Mouse (Mus musculus) liver, embryonic 12.5 days (tissue): ENCODE results near the gene Rbks. TPM values are rescaled to one million over a fixed set of nuclear protein-coding genes. Genes with fewer than 3 reads are reported as not detected.

Experiments
- ATAC-seq: fragments of 200-750 bp; cut with Nextera tagmentation; 2 replicates; pipeline ENCODE4 v1.8.0; 2017; ENCODE audit warnings: moderate number of reproducible peaks, mild to moderate bottlenecking, moderate library complexity
- H3K27ac ChIP-seq: fragments of 300-500 bp; sonication (generic); 2 replicates; pipeline ENCODE4 v1.5.1; 2016; ENCODE audit warnings: mild to moderate bottlenecking
- H3K27me3 ChIP-seq: fragments of 300-500 bp; sonication (generic); replicated peaks from 2 replicates; pipeline ENCODE4 v1.6.1; 2016; ENCODE audit warnings: mild to moderate bottlenecking, moderate library complexity
- H3K36me3 ChIP-seq: fragments of 300-500 bp; sonication (generic); 2 replicates; pipeline ENCODE4 v1.6.1; 2016; ENCODE audit warnings: mild to moderate bottlenecking, moderate library complexity
- H3K4me1 ChIP-seq: fragments of 300-500 bp; sonication (generic); 2 replicates; pipeline ENCODE4 v1.6.1; 2016
- H3K4me2 ChIP-seq: fragments of 300-500 bp; sonication (generic); 2 replicates; pipeline ENCODE4 v1.6.1; 2016; ENCODE audit warnings: mild to moderate bottlenecking, moderate library complexity
- H3K4me3 ChIP-seq: fragments of 300-500 bp; sonication (generic); 2 replicates; pipeline ENCODE4 v1.5.1; 2016; ENCODE audit warnings: mild to moderate bottlenecking, moderate library complexity
- H3K9ac ChIP-seq: fragments of 300-500 bp; sonication (generic); 2 replicates; pipeline ENCODE4 v1.6.1; 2016; ENCODE audit warnings: mild to moderate bottlenecking, moderate library complexity
- H3K9me3 ChIP-seq: fragments of 300-500 bp; sonication (generic); replicated peaks from 2 replicates; pipeline ENCODE4 v1.6.1; 2016; ENCODE audit warnings: mild to moderate bottlenecking, moderate library complexity
- WGBS: fragments of 180-500 bp; shearing (Covaris S2); methylation state at CpG from one replicate; pipeline ENCODE4 v1.1.7; 2016; ENCODE audit not compliant: insufficient replicate concordance; 5-methylcytosine and 5-hydroxymethylcytosine counted together
- polyA plus RNA-seq: library from polyadenylated mRNA; unstranded; fragments of >200 nt; fragmentation: Nextera tagmentation; extraction: Ambion mirVana; gene quantifications from 2 replicates; pipeline ENCODE4 v1.2.1, GENCODE M21; 2016

Gene Rbks
- polyA plus RNA-seq, 1 experiment from 2014 or later: 20.8 TPM

DNA sequence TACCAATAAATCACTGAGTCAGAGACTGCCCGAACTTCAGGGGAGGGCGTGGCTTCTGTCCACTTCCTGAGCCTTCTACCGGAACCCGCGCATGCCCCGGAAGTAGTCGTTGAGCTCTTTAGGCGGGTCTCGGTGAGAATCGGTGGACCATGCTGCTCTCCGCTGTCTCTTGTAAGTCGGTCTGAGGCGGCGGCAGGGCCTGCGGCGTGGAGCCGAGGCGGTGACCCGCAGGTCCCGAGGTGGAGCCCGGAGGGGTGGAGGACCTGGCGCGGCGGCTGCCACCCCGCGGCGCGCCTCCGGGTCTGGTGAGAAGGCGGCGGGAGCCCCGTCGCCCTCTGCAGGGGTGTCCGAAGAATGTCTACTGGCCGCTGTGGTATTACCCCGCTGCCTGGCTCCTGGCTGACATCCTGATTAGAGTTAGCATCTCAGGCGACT lies 83.6 kb downstream of the Rbks start:
- WGBS: 4% methylated on average over 37 of the region's 37 CpGs
- Histone ChIP-seq H3K9me3 (no peaks in the 10 kb centered on the region), H3K36me3 (peaks cover 30% of the 10 kb centered on the region), H3K27me3 (no peaks in the 10 kb centered on the region), H3K4me3 (peak overlapping the region; percentile 87), H3K27ac (peak overlapping the region; percentile 92), H3K9ac (peak overlapping the region; percentile 86), H3K4me2 (peak overlapping the region; percentile 73), H3K4me1 (peaks cover 14% of the 10 kb centered on the region)
- peak; percentile 92 for ATAC-seq

DNA sequence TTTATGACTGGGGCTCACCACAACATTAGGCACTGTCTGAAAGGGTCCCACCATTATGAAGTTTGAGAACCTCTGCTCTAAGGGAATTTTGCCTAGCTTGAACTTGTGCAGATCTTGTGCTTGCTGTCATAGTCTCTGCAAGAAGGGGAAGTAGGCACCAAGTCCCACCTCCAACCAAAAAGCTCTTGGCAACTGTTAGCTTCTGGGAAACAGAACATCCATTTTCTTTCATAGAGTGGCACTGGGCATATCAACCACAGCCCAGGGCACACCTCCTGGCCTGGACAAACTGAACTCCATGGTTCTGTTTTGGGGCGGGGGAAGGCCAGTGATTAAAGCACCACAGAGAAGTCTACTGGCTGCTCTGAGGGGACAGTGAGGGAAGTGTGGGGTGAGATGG lies 86.2 kb downstream of the Rbks start:
- H3K4me1 ChIP-seq: peaks cover 14% of the 10 kb centered on the region
- H3K27me3 ChIP-seq: no peaks in the 10 kb centered on the region
- peaks cover 7% of the 10 kb centered on the region for H3K36me3 ChIP-seq
- H3K27ac ChIP-seq: no peak overlapping the region
- ATAC-seq: no peak
- 63% methylated on average over 1 of the region's 1 CpGs for WGBS
- no peak overlapping the region for H3K9ac ChIP-seq
- no peak overlapping the region for H3K4me3 ChIP-seq
- H3K4me2 ChIP-seq: no peak overlapping the region
- H3K9me3 ChIP-seq: no peaks in the 10 kb centered on the region

DNA sequence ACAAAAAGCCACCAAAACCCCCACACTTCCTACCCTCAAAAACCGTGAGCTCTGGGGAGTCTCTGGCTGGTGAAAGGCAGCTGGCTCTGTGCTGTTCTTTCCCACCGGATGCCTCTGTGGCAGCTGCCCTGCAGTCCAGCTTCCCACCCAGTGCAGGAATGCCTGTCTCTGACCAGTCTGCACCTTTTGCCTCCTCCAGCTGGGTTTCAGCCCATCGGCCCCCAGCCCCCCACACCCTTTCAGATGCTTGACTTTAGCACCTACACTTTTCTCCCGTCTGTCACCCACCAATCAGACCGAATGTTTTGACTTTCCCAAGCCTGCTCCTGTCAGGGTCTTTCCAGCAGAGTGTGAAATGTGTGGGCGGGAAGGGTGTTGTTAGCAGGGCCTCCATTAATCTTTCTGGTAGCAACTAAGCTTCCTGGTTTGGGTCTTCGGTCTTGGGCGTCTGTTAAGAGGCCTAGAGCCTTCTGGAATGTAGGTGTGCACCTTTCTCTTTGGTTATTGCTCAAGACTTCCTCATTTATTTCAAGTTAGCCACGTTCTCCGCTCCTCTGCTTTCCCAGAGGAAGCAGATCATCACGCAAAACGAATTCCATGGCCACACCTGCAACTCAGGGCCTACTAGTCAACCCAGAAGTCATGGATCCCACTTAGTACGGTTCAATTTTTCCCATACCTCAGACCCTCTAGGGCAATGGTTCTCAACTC lies 86.9 kb downstream of the Rbks start:
- Histone ChIP-seq H3K4me3 (no peak overlapping the region), H3K4me2 (no peak overlapping the region)
- 60% methylated on average over 13 of the region's 13 CpGs for WGBS

DNA sequence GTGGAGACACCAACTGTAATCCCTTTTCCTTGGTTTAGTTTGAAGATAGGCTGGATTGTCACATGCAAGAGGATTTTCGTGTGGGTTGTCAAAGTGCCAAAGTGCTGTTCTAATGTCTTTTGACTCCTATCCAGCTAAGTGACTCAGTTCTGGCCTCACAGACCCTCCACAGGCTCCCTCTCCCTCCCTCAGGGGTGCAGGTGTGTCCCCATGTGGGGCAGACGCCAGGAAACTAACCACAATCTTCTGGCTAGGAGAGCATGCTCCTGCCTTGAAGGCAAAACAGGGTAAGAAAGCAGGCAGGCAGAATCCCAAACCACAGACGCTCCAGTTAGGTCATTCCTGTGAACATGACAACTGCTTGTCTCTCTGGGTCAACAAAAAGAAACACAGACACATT lies 91.3 kb downstream of the Rbks start:
- Histone ChIP-seq H3K4me2 (no peak overlapping the region), H3K27me3 (no peaks in the 10 kb centered on the region), H3K27ac (no peak overlapping the region), H3K36me3 (no peaks in the 10 kb centered on the region), H3K4me1 (peaks cover 17% of the 10 kb centered on the region), H3K4me3 (no peak overlapping the region), H3K9me3 (no peaks in the 10 kb centered on the region), H3K9ac (no peak overlapping the region)
- 42% methylated on average over 3 of the region's 3 CpGs for whole genome bisulfite sequencing
- no peak for ATAC-seq

More for the DNA sequence above, 86.9 kb downstream of the Rbks start:
- no peak for ATAC-seq
- Histone ChIP-seq H3K4me1 (peaks cover 12% of the 10 kb centered on the region), H3K27ac (no peak overlapping the region), H3K27me3 (no peaks in the 10 kb centered on the region), H3K9ac (no peak overlapping the region), H3K9me3 (no peaks in the 10 kb centered on the region), H3K36me3 (peaks cover under 1% of the 10 kb centered on the region; the same call in 1 of the 2 replicates)

DNA sequence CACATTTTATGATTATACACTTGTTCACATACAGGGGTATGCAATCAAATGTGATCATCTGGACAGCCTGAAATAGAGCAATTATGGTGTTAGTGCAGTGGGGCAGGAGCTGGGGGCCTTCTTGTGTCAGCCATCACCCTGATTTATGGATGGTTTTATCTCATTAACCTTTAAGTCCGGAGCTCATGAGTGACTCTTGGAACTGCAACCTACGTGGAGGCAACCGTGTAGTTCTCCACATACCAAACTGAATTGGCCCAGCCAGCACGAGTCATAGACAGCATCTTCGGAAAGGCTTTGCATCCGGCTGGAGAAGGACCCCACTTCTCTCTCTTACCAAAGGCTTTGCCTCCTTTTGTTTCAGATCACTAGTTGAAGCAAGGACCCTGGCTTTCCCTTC lies 93.7 kb downstream of the Rbks start:
- H3K4me1 ChIP-seq: peaks cover 19% of the 10 kb centered on the region
- ATAC-seq: no peak
- H3K4me2 ChIP-seq: no peak overlapping the region
- H3K9ac ChIP-seq: no peak overlapping the region
- H3K4me3 ChIP-seq: no peak overlapping the region
- no peak overlapping the region for H3K27ac ChIP-seq
- WGBS: 76% methylated on average over 6 of the region's 6 CpGs
- H3K36me3 ChIP-seq: no peaks in the 10 kb centered on the region
- no peaks in the 10 kb centered on the region for H3K9me3 ChIP-seq
- H3K27me3 ChIP-seq: no peaks in the 10 kb centered on the region

DNA sequence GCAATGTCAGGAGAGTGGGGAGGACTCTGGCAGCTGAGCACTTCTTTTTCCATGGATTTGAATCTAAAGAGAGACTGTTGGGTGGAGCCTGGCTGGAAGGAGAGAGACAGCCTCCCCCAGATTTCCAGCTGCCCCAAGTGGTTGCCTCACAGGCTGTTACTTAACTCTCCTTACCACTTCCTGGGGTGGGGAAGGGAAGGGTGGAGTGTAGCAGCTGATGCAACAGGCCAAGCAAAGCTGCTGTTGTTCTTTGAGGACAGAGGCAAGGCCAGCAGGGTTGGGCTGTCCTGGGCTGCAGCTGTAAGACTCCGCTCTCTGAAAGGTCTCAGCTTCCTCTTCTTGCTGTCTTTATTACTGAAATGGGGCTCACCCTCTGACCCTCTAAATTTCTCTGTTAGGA lies 95.0 kb downstream of the Rbks start:
- 53% methylated on average over 1 of the region's 1 CpGs for WGBS
- ATAC-seq: 0 out of 2 replicates have a peak, but pooled peaks have one; percentile 40
- Histone ChIP-seq H3K36me3 (no peaks in the 10 kb centered on the region), H3K4me2 (no peak overlapping the region), H3K27me3 (no peaks in the 10 kb centered on the region), H3K9me3 (no peaks in the 10 kb centered on the region), H3K27ac (no peak overlapping the region), H3K9ac (no peak overlapping the region), H3K4me1 (peaks cover 27% of the 10 kb centered on the region), H3K4me3 (no peak overlapping the region)

DNA sequence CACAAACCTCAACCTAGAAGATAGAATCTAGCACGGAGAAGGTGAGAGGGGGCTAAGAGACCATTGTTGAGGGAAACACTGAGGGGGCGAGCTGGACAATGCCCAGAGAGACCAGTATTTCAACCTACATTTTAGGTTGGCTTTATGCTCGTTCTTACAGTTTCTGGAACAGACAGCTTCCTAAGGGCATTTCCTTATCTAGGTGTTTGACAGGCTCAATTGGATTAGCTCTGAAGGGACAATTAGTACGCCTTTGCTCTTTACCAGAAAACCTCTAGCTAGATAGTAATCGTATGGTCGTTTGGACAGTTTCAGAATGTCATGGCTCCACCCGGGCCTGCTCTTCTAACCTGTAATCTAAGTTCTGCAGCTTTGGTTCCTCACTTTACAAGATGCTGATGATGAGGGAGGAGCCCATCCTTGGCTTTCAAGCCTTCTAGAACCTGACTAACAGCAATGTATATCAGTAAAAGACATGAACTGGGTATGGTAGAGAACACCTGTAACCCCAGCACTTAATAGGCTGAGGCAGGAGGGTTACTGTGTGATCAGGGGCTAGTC lies 96.2 kb downstream of the Rbks start:
- no peaks in the 10 kb centered on the region for H3K27me3 ChIP-seq
- no peaks in the 10 kb centered on the region for H3K36me3 ChIP-seq
- H3K9me3 ChIP-seq: no peaks in the 10 kb centered on the region
- 38% methylated on average over 7 of the region's 7 CpGs for WGBS
- no peak overlapping the region for H3K4me3 ChIP-seq
- no peak overlapping the region for H3K9ac ChIP-seq
- H3K27ac ChIP-seq: no peak overlapping the region
- no peak for ATAC-seq
- H3K4me1 ChIP-seq: peaks cover 37% of the 10 kb centered on the region
- H3K4me2 ChIP-seq: no peak overlapping the region

DNA sequence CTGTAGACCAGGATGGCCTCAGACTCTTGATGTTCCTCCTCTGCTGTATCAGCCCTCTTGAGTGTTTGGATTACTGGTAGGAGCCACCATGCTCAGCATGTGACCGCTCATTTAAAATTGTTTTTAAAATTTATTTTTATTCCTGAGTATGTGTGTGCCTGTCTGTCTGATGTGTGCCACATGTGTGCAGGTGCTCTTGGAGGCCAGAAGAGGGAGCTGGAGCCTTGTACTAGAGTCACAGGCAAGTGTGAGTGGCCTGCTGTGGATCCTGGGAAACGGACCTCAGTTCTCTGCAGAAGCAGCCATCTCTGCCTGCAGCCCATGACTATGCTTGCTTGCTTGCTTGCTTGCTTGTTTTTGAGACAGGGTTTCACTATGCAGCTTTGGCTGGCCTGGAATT lies 98.3 kb downstream of the Rbks start:
- Histone ChIP-seq H3K4me3 (no peak overlapping the region), H3K36me3 (no peaks in the 10 kb centered on the region), H3K27me3 (no peaks in the 10 kb centered on the region), H3K4me1 (peaks cover 39% of the 10 kb centered on the region), H3K4me2 (no peak overlapping the region), H3K9ac (no peak overlapping the region), H3K9me3 (no peaks in the 10 kb centered on the region), H3K27ac (no peak overlapping the region)
- ATAC-seq: no peak
- 59% methylated on average over 2 of the region's 2 CpGs for WGBS

DNA sequence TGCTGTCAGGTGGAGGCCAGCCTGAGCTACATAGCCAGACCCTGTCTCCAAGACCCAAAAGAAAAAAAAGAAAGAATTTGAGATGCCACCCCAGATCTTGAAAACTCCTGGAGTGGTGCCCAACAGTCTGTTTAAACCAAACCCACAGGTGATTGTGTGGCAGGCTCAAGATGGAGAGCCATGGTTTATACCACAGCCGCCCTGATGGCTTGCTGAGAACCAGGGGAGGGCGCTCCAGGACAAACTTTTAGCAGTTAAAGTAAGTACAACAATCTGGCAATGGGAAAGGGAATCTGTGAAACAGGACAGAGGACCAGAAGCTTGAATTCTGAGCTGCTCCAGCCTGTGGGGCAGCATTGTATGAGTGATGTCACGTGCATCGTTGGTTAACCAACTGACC lies 98.8 kb downstream of the Rbks start:
- Histone ChIP-seq H3K9me3 (no peaks in the 10 kb centered on the region), H3K9ac (no peak overlapping the region), H3K4me2 (no peak overlapping the region), H3K36me3 (no peaks in the 10 kb centered on the region), H3K27ac (no peak overlapping the region), H3K4me3 (no peak overlapping the region), H3K27me3 (no peaks in the 10 kb centered on the region), H3K4me1 (peaks cover 39% of the 10 kb centered on the region)
- no peak for ATAC-seq
- 58% methylated on average over 4 of the region's 4 CpGs for WGBS

DNA sequence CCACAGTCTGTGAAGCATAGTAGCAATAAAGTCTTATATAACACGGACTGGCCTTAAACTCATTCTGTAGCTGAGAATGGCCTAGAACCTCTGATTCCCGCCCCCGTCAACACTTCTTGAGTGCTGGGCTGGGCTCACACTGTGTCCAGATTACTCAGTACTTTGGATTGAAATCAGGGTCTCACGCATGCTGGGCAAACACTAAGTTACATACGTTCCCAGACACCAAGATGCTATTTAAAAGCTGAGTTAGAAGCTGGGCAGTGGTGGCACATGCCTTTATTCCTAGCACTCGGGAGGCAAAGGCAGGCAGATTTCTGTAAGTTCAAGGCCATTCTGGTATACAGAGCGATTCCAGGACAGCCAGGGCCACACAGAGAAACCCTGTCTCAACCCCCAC lies 99.3 kb downstream of the Rbks start:
- 67% methylated on average over 7 of the region's 7 CpGs for WGBS
- Histone ChIP-seq H3K27me3 (no peaks in the 10 kb centered on the region), H3K9ac (no peak overlapping the region), H3K4me2 (no peak overlapping the region), H3K4me3 (no peak overlapping the region), H3K27ac (no peak overlapping the region), H3K4me1 (peaks cover 39% of the 10 kb centered on the region), H3K36me3 (no peaks in the 10 kb centered on the region), H3K9me3 (no peaks in the 10 kb centered on the region)
- no peak for ATAC-seq

DNA sequence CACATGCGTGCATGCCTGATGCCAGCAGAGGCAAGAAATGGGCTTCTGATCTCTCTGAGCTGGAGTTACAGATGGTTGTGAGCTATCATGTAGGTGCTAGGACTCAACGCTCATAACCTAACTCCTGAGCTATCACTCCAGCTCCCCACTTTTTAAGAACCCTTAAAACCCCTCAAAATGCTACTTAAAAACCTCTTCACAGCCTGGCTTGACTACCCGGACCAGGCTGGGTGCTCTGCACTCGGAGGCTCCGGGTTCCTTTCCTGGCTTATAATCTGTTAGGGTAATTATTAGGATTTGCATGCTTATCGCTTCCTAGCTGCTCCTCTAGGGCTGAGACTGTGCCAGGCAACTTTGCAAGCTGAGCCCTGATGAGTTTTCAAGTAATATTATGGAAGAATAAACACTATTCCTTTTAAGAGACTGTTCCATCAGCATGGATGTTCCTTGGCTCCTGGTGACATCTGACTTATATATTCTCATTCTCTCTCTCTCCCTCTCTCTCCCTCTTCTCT lies 99.9 kb downstream of the Rbks start:
- 60% methylated on average over 6 of the region's 6 CpGs for WGBS
- peaks cover 34% of the 10 kb centered on the region for H3K4me1 ChIP-seq
- peak overlapping the region; percentile 78 for H3K4me2 ChIP-seq
- no peak overlapping the region for H3K27ac ChIP-seq
- H3K4me3 ChIP-seq: peak overlapping the region; percentile 51; the same call in 1 of the 2 replicates
- H3K9ac ChIP-seq: no peak overlapping the region
- H3K9me3 ChIP-seq: no peaks in the 10 kb centered on the region
- ATAC-seq: no peak
- no peaks in the 10 kb centered on the region for H3K27me3 ChIP-seq
- H3K36me3 ChIP-seq: no peaks in the 10 kb centered on the region

DNA sequence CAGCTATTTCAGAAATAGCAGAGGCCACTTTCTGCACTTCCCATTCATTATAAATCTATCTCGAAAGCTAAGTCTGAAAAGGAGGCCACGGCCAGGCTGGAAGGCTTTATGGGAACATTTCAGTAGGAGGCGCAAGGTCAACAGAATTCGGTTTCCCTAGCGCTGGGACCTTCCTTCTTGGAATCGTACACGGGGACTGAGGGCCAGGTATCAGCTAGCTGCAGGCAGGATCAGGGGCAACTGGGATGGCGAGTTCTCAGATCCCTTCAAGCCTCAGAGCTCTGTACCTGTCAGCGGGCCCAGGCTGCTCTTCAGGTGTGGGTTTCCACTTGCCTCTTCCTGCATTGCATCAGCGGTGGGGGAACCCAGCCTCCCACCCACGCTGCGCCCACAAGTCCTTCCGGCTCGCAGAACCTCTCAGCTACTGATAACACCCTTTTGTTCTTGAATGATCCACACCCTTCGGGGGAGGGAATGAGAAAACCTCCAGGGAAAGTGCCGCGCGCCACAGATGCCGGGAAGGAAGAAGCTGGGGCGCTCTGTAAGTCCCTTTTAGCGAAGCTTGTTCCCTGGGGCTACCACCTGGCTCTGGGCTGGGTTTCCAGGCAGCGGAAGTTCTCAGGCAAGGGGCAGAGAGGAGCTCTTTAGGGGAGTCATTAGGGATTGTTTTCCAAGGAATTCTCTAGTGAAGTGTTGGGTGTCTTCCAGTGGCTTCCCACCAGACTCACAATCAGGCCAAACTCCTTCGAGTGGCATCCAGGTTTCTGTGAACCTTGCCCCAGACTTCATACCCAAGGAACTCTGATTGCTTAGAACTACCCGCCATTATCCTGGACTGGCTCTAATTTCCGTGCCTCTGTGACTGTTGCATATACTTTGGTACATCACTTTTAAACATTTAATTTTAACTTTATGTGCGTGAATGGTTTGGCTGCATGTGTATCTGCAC lies 100.7 kb downstream of the Rbks start, which contains the start of gene Mrpl33:
Gene Mrpl33, plus strand, starts transcription at position 455 of the 949 bp plus-strand sequence.
- H3K36me3 ChIP-seq: no peaks in the 10 kb centered on the region
- WGBS: 4% methylated on average over 26 of the region's 26 CpGs
- H3K4me2 ChIP-seq: peak within 1 kb of the TSS; percentile 78
- peak within 1 kb of the TSS; percentile 51 for H3K9ac ChIP-seq
- H3K4me3 ChIP-seq: peak within 1 kb of the TSS; percentile 51
- no peaks in the 10 kb centered on the region for H3K9me3 ChIP-seq
- H3K27me3 ChIP-seq: no peaks in the 10 kb centered on the region
- ATAC-seq: no peak
- H3K4me1 ChIP-seq: peaks cover 26% of the 10 kb centered on the region
- no peak within 1 kb of the TSS for H3K27ac ChIP-seq
